Comparison of ENCODE assay signal across 13 mouse cellular contexts in genomic region chr2:106991261-106991660, GRCm38 (mm10).
"Had no signal": no experiment of that assay in that cellular context is flagged by ENCODE, and none has a peak within 500 bp of the region (broad histone marks: within the 10 kb centered on the region; RNA-seq: fewer than 3 reads in every experiment).

No protein-coding gene starts in this region.

- DNase-seq: gastrocnemius, adult 2 months; gastrocnemius, postnatal 10 days; gastrocnemius, postnatal 25 days; heart, adult 18-20 months; heart, postnatal 10 days; kidney, adult 11 months; kidney, adult 2 months; kidney, adult 9 months; kidney, postnatal 14 days; kidney, postnatal 36 days; layer of hippocampus, adult 9-11 months; layer of hippocampus, postnatal 36 days; left cerebral cortex, postnatal 4 days had no signal
